ENCODE assay signal across 26 mouse cellular contexts in the genomic region with DNA sequence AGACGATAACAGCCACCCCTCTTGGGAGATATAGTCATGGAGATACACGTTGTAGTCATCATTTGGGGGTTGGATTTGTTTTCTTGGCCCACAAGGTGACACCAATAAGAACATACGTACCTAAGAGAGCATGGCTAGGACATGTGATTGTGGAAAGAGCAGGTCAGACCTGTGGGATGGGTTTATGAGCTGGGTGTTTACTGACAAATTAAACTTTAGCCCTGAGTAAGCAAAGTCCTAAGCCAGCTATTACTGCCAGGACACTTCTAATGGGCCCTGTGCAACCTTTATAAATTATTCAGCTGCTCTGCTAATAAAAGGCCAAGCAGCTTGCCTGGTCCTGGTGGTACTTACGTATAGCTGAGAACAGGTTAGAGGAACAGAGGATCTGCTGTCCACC.
A peak's percentile ranks its signal among the peaks of the same experiment; 100 is the strongest.
DNase-seq lines count a peak whose midpoint lies in the region; ATAC-seq and TF ChIP-seq lines count a peak whose summit lies in the region.
"Had no signal": no experiment of that assay in that cellular context is flagged by ENCODE, and none has a peak within 500 bp of the region (broad histone marks: within the 10 kb centered on the region; RNA-seq: fewer than 3 reads in every experiment).

No protein-coding gene starts in this region.

- peak; percentile 65 for DNase-seq in kidney, adult 2 months
- DNase-seq in liver, embryonic 11.5 days (ENCODE audit: low spot score) = no peak
- DNase-seq in liver, postnatal 0 days = no peak
- no peak for DNase-seq in frontal cortex, postnatal 36 days (ENCODE audit: low spot score in 2 of 2)
- no peak for DNase-seq in spleen, postnatal 10 days (ENCODE audit: low spot score in 2 of 2)
- DNase-seq: adrenal gland, postnatal 14 days; cerebellum, adult 2 months; gastrocnemius, postnatal 25 days; heart, adult 18-20 months; heart, postnatal 10 days; left cerebral cortex, postnatal 4 days; right cerebral cortex, postnatal 14 days; spleen, adult 18-20 months; thymus, postnatal 36 days had no signal

- no peaks in the 10 kb centered on the region for H3K9me3 ChIP-seq in kidney, embryonic 14.5 days (ENCODE audit: control insufficient read depth, low read length)
- no peaks in the 10 kb centered on the region for H3K9me3 ChIP-seq in liver, embryonic 15.5 days (replicated peaks)
- no peaks in the 10 kb centered on the region for H3K9me3 ChIP-seq in liver, embryonic 11.5 days (ENCODE audit: control insufficient read depth, low read length)
- H3K9me3 ChIP-seq in intestine, embryonic 16.5 days (ENCODE audit: control insufficient read depth, low read length) = no peaks in the 10 kb centered on the region
- no peaks in the 10 kb centered on the region for H3K9me3 ChIP-seq in liver, postnatal 0 days (ENCODE audit: low read length)
- H3K9me3 ChIP-seq: embryonic facial prominence, embryonic 15.5 days; forebrain, embryonic 15.5 days; heart, embryonic 12.5 days; hindbrain, embryonic 10.5 days; limb, embryonic 15.5 days; midbrain, embryonic 12.5 days; neural tube, embryonic 15.5 days had no signal

- TF ChIP-seq CTCF in kidney, adult 2 months (conservative IDR thresholded peaks at IDR 0.05; ENCODE audit: insufficient read depth, insufficient read length, low read depth, low read length) = no peak
- no peak for TF ChIP-seq CTCF in liver, postnatal 0 days (IDR thresholded peaks at IDR 0.05; ENCODE audit: low read depth)

- TF ChIP-seq POLR2A in kidney, adult 2 months (IDR thresholded peaks at IDR 0.05; ENCODE audit: low read depth, low read length) = no peak

- no peaks in the 10 kb centered on the region; the same call in 1 of the 2 replicates for H3K36me3 ChIP-seq in kidney, adult 2 months (ENCODE audit: control insufficient read depth, insufficient read depth, low read length)
- H3K36me3 ChIP-seq in kidney, embryonic 14.5 days (ENCODE audit: control insufficient read depth, insufficient read depth, low read length) = no peaks in the 10 kb centered on the region
- 0 out of 2 replicates have a peak, but pooled peaks cover 6% of the 10 kb centered on the region for H3K36me3 ChIP-seq in liver, embryonic 15.5 days (replicated peaks)
- H3K36me3 ChIP-seq in liver, embryonic 11.5 days (ENCODE audit: control insufficient read depth, insufficient read depth, low read length) = no peaks in the 10 kb centered on the region
- H3K36me3 ChIP-seq in intestine, embryonic 16.5 days (ENCODE audit: control insufficient read depth, insufficient read depth, low read length) = no peaks in the 10 kb centered on the region
- H3K36me3 ChIP-seq in liver, postnatal 0 days (replicated peaks; ENCODE audit: insufficient read depth, low read length) = no peaks in the 10 kb centered on the region
- H3K36me3 ChIP-seq: embryonic facial prominence, embryonic 15.5 days; forebrain, embryonic 15.5 days; heart, embryonic 12.5 days; hindbrain, embryonic 10.5 days; limb, embryonic 15.5 days; midbrain, embryonic 12.5 days; neural tube, embryonic 15.5 days had no signal

- H3K9ac ChIP-seq in kidney, embryonic 14.5 days (ENCODE audit: low read depth, low read length) = no peak overlapping the region
- H3K9ac ChIP-seq in liver, embryonic 15.5 days = no peak overlapping the region
- H3K9ac ChIP-seq in liver, embryonic 11.5 days (ENCODE audit: low read depth, low read length) = no peak overlapping the region
- H3K9ac ChIP-seq in intestine, embryonic 16.5 days (ENCODE audit: low read depth, low read length) = no peak overlapping the region
- H3K9ac ChIP-seq in liver, postnatal 0 days (replicated peaks) = no peak overlapping the region
- H3K9ac ChIP-seq: embryonic facial prominence, embryonic 15.5 days; forebrain, embryonic 15.5 days; heart, embryonic 12.5 days; limb, embryonic 15.5 days; midbrain, embryonic 12.5 days; neural tube, embryonic 15.5 days had no signal

- no peak for ATAC-seq in kidney, embryonic 14.5 days (ENCODE audit: low FRiP score, low TSS enrichment)
- ATAC-seq in liver, embryonic 15.5 days (ENCODE audit: insufficient read depth) = peak; percentile 42
- no peak for ATAC-seq in liver, embryonic 11.5 days (replicated peaks; ENCODE audit: low FRiP score)
- peak; percentile 90 for ATAC-seq in intestine, embryonic 16.5 days
- ATAC-seq in liver, postnatal 0 days = peak; percentile 75
- ATAC-seq: CD4-positive, CD25-positive, alpha-beta regulatory T cell, adult 4 months; forebrain, embryonic 15.5 days; hindbrain, embryonic 16.5 days had no signal

- no peaks in the 10 kb centered on the region for H3K27me3 ChIP-seq in kidney, adult 2 months (replicated peaks; ENCODE audit: control insufficient read depth, insufficient read depth, low read length)
- H3K27me3 ChIP-seq in kidney, embryonic 14.5 days (ENCODE audit: control insufficient read depth, insufficient read depth, low read length) = no peaks in the 10 kb centered on the region
- no peaks in the 10 kb centered on the region for H3K27me3 ChIP-seq in liver, embryonic 15.5 days
- no peaks in the 10 kb centered on the region for H3K27me3 ChIP-seq in liver, embryonic 11.5 days (replicated peaks; ENCODE audit: control insufficient read depth, insufficient read depth, low read length)
- no peaks in the 10 kb centered on the region for H3K27me3 ChIP-seq in intestine, embryonic 16.5 days (replicated peaks; ENCODE audit: control insufficient read depth, insufficient read depth, low read length)
- no peaks in the 10 kb centered on the region for H3K27me3 ChIP-seq in liver, postnatal 0 days (ENCODE audit: insufficient read depth, low read length)
- H3K27me3 ChIP-seq: embryonic facial prominence, embryonic 15.5 days; forebrain, embryonic 15.5 days; heart, embryonic 12.5 days; limb, embryonic 15.5 days; midbrain, embryonic 12.5 days; neural tube, embryonic 15.5 days had no signal

- H3K4me3 ChIP-seq in kidney, adult 2 months (ENCODE audit: insufficient read depth, low read depth, low read length) = no peak overlapping the region
- no peak overlapping the region for H3K4me3 ChIP-seq in kidney, embryonic 14.5 days (ENCODE audit: low read length)
- no peak overlapping the region for H3K4me3 ChIP-seq in liver, embryonic 15.5 days (replicated peaks)
- no peak overlapping the region for H3K4me3 ChIP-seq in liver, embryonic 11.5 days (ENCODE audit: low read depth, low read length)
- no peak overlapping the region for H3K4me3 ChIP-seq in intestine, embryonic 16.5 days (ENCODE audit: low read length)
- no peak overlapping the region for H3K4me3 ChIP-seq in liver, postnatal 0 days (ENCODE audit: low read depth, low read length)
- H3K4me3 ChIP-seq: embryonic facial prominence, embryonic 15.5 days; forebrain, embryonic 15.5 days; heart, embryonic 12.5 days; hindbrain, embryonic 10.5 days; limb, embryonic 15.5 days; midbrain, embryonic 12.5 days; neural tube, embryonic 15.5 days had no signal

- 55% methylated on average over 4 of the region's 4 CpGs for WGBS in kidney, adult 2 months
- WGBS in kidney, embryonic 14.5 days = 57% methylated on average over 4 of the region's 4 CpGs
- WGBS in liver, embryonic 15.5 days (ENCODE audit: insufficient replicate concordance) = 69% methylated on average over 4 of the region's 4 CpGs
- WGBS in liver, embryonic 11.5 days = 86% methylated on average over 4 of the region's 4 CpGs
- WGBS in intestine, embryonic 16.5 days = 56% methylated on average over 4 of the region's 4 CpGs
- WGBS in liver, postnatal 0 days (ENCODE audit: insufficient replicate concordance) = 57% methylated on average over 4 of the region's 4 CpGs

- peaks cover 7% of the 10 kb centered on the region; the same call in 1 of the 2 replicates for H3K4me1 ChIP-seq in kidney, adult 2 months (ENCODE audit: control insufficient read depth, insufficient read depth, low read length)
- H3K4me1 ChIP-seq in kidney, embryonic 14.5 days (ENCODE audit: control insufficient read depth, insufficient read depth, low read length) = 0 out of 2 replicates have a peak, but pooled peaks cover 3% of the 10 kb centered on the region
- H3K4me1 ChIP-seq in liver, embryonic 15.5 days (replicated peaks) = peaks cover 21% of the 10 kb centered on the region
- peaks cover 3% of the 10 kb centered on the region; the same call in 1 of the 2 replicates for H3K4me1 ChIP-seq in liver, embryonic 11.5 days (replicated peaks; ENCODE audit: control insufficient read depth, insufficient read depth, low read length)
- H3K4me1 ChIP-seq in intestine, embryonic 16.5 days (ENCODE audit: control insufficient read depth, insufficient read depth, low read length) = peaks cover 7% of the 10 kb centered on the region; the same call in 1 of the 2 replicates
- H3K4me1 ChIP-seq in liver, postnatal 0 days (ENCODE audit: insufficient read depth) = 0 out of 2 replicates have a peak, but pooled peaks cover 3% of the 10 kb centered on the region

- no peak overlapping the region for H3K4me2 ChIP-seq in kidney, embryonic 14.5 days (replicated peaks; ENCODE audit: low read depth, low read length)
- no peak overlapping the region for H3K4me2 ChIP-seq in liver, embryonic 15.5 days
- H3K4me2 ChIP-seq in liver, embryonic 11.5 days = no peak overlapping the region
- no peak overlapping the region for H3K4me2 ChIP-seq in intestine, embryonic 16.5 days (ENCODE audit: low read depth, low read length)
- H3K4me2 ChIP-seq in liver, postnatal 0 days (ENCODE audit: low read depth, low read length) = peak overlapping the region; percentile 10; the same call in 1 of the 2 replicates
- H3K4me2 ChIP-seq: embryonic facial prominence, embryonic 15.5 days; forebrain, embryonic 15.5 days; heart, embryonic 12.5 days; limb, embryonic 15.5 days; midbrain, embryonic 12.5 days; neural tube, embryonic 15.5 days had no signal

- no peak for TF ChIP-seq EP300 in liver, postnatal 0 days (IDR thresholded peaks at IDR 0.05; ENCODE audit: low read depth)

- peak overlapping the region; percentile 47; the same call in 1 of the 2 replicates for H3K27ac ChIP-seq in kidney, adult 2 months (ENCODE audit: insufficient read depth, low read depth, low read length)
- H3K27ac ChIP-seq in kidney, embryonic 14.5 days (ENCODE audit: low read depth, low read length) = no peak overlapping the region
- no peak overlapping the region for H3K27ac ChIP-seq in liver, embryonic 15.5 days (replicated peaks)
- no peak overlapping the region for H3K27ac ChIP-seq in liver, embryonic 11.5 days (ENCODE audit: low read depth, low read length)
- peak overlapping the region; percentile 33; the same call in 1 of the 2 replicates for H3K27ac ChIP-seq in intestine, embryonic 16.5 days (ENCODE audit: low read length)
- 0 out of 2 replicates have a peak overlapping the region, but pooled peaks have one; percentile 26 for H3K27ac ChIP-seq in liver, postnatal 0 days (ENCODE audit: low read depth)
- H3K27ac ChIP-seq: embryonic facial prominence, embryonic 15.5 days; forebrain, embryonic 15.5 days; hindbrain, embryonic 10.5 days; limb, embryonic 15.5 days; midbrain, embryonic 12.5 days; neural tube, embryonic 15.5 days had no signal

Comparison
In these comparisons a context has a peak if more than half of its experiments do, and no peak if none do; other contexts are left out.
1. H3K27ac ChIP-seq: peak in kidney, adult 2 months (single experiment), intestine, embryonic 16.5 days (single experiment) and liver, postnatal 0 days (single experiment); none in kidney, embryonic 14.5 days (single experiment), liver, embryonic 15.5 days (single experiment) and liver, embryonic 11.5 days (single experiment).
2. ATAC-seq: peak in liver, embryonic 15.5 days (single experiment), intestine, embryonic 16.5 days (single experiment) and liver, postnatal 0 days (single experiment); none in kidney, embryonic 14.5 days (single experiment) and liver, embryonic 11.5 days (single experiment).